Mouse (Mus musculus): ENCODE measurements around the gene Unc13d. TPM values are rescaled to one million over a fixed set of nuclear protein-coding genes. Genes with fewer than 3 reads are reported as not detected.
A peak's percentile ranks its signal among the peaks of the same experiment; 100 is the strongest.
"Not testable (repeated sequence)": the region's sequence is repeated elsewhere in the genome, so short reads cannot be mapped to it uniquely, and the experiment has no call there.

The Unc13d gene
- polyA plus RNA-seq, 1 experiment from 2014 or later, result 7.2 TPM

DNA sequence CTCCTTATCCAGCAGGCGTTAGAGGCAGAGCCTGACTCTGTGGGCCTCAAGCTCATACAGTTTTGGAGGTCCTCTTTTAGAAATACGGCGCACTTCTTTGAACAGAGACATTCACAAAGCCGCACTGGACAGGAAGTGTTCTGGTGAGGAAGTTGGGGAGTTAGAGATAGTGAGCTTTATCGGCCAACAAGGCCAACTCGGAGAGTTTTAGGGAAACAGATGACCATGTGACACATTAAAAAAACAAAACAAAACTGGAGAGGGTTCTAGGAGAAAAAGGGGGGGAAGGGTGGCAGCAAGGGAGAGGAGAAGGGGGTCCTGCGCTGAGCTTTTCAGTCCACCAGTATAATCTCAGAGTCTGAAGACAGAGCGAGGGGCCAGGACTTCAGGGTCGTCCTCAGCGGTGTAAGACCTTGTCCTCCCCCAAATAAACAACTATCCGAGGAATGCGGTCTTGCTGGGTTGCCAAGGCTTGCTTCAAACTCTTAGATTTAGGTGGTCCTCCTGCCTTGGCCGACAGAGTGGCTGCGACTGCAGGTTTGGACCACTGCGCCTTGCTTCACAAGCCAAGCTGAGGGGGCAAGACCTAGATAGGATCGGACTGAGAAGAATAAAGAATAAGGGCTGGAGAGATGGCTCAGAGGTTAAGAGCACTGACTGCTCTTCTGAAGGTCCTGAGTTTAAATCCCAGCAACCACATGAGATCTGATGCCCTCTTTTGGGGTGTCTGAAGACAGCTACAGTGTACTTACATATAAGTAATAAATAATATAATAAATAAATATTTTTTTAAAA, 16.2 kb upstream of the Unc13d start:
- ATAC-seq (ENCODE audit: low read depth), result 0 out of 2 replicates have a peak, but pooled peaks have one; percentile 24
- Histone ChIP-seq H3K4me1 (replicated peaks; ENCODE audit: control insufficient read depth, insufficient read depth, low read length) (peaks cover 7% of the 10 kb centered on the region; the same call in 1 of the 2 replicates), H3K4me3 (ENCODE audit: low read length) (no peak overlapping the region), H3K27ac (ENCODE audit: low read length) (peak overlapping the region; percentile 71), H3K27me3 (ENCODE audit: control insufficient read depth, insufficient read depth, low read depth, low read length) (no peaks in the 10 kb centered on the region), H3K9me3 (ENCODE audit: control insufficient read depth, low read length) (peaks cover 4% of the 10 kb centered on the region), H3K36me3 (ENCODE audit: control insufficient read depth, insufficient read depth, low read length) (no peaks in the 10 kb centered on the region), H3K9ac (ENCODE audit: low read length) (peak overlapping the region; percentile 13; the same call in 1 of the 2 replicates), H3K4me2 (ENCODE audit: low read depth, low read length) (no peak overlapping the region)
- WGBS, result 32% methylated on average over 16 of the region's 16 CpGs

GRCm38 (mm10) chr11:116092959-116093358, 15.2 kb upstream of the Unc13d start:
- not testable (repeated sequence) for H3K4me2 ChIP-seq (ENCODE audit: low read depth, low read length); H3K36me3 ChIP-seq (ENCODE audit: control insufficient read depth, insufficient read depth, low read length); H3K4me3 ChIP-seq (ENCODE audit: low read length); H3K27me3 ChIP-seq (ENCODE audit: control insufficient read depth, insufficient read depth, low read depth, low read length); H3K4me1 ChIP-seq (replicated peaks; ENCODE audit: control insufficient read depth, insufficient read depth, low read length); H3K9me3 ChIP-seq (ENCODE audit: control insufficient read depth, low read length); H3K27ac ChIP-seq (ENCODE audit: low read length); ATAC-seq (ENCODE audit: low read depth); H3K9ac ChIP-seq (ENCODE audit: low read length)
- 88% methylated on average over 6 of the region's 6 CpGs for WGBS

- Histone ChIP-seq H3K4me3 (ENCODE audit: low read length) (no peak overlapping the region), H3K4me1 (replicated peaks; ENCODE audit: control insufficient read depth, insufficient read depth, low read length) (peaks cover 9% of the 10 kb centered on the region), H3K27ac (ENCODE audit: low read length) (no peak overlapping the region), H3K9me3 (ENCODE audit: control insufficient read depth, low read length) (peaks cover 1% of the 10 kb centered on the region; the same call in 1 of the 2 replicates), H3K27me3 (ENCODE audit: control insufficient read depth, insufficient read depth, low read depth, low read length) (no peaks in the 10 kb centered on the region), H3K4me2 (ENCODE audit: low read depth, low read length) (no peak overlapping the region), H3K36me3 (ENCODE audit: control insufficient read depth, insufficient read depth, low read length) (no peaks in the 10 kb centered on the region), H3K9ac (ENCODE audit: low read length) (no peak overlapping the region)
- no peak for ATAC-seq (ENCODE audit: low read depth)
- WGBS, result 87% methylated on average over 6 of the region's 6 CpGs
These were observed 13.8 kb upstream of the Unc13d start for GRCm38 (mm10) chr11:116091591-116091990.

DNA sequence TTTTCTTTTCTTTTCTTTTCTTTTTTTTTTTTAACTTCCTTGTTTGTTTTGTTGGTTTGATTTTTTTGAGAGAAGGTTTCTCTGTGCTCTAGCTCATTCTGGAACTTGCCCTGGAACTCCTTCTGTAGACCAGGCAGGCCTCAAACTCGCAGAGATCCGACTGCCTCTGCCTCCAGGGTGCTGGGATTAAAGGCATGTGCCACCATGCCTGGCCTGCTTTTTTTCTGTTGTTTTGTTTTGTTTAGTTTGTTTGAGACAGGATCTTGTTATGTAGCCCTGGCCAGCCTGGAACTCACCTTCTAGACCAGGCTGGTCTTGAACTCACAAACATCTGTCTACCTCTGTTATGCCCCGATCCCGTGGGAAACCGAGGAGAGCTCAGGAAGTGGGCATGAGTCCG, 11.8 kb upstream of the Unc13d start:
- no peak overlapping the region for H3K9ac ChIP-seq (ENCODE audit: low read length)
- H3K4me2 ChIP-seq (ENCODE audit: low read depth, low read length), result no peak overlapping the region
- no peak overlapping the region for H3K27ac ChIP-seq (ENCODE audit: low read length)
- no peak overlapping the region for H3K4me3 ChIP-seq (ENCODE audit: low read length)
- H3K9me3 ChIP-seq (ENCODE audit: control insufficient read depth, low read length), result no peaks in the 10 kb centered on the region
- no peaks in the 10 kb centered on the region for H3K36me3 ChIP-seq (ENCODE audit: control insufficient read depth, insufficient read depth, low read length)
- ATAC-seq (ENCODE audit: low read depth), result no peak
- 80% methylated on average over 6 of the region's 6 CpGs for WGBS
- H3K4me1 ChIP-seq (replicated peaks; ENCODE audit: control insufficient read depth, insufficient read depth, low read length), result peaks cover 16% of the 10 kb centered on the region
- no peaks in the 10 kb centered on the region for H3K27me3 ChIP-seq (ENCODE audit: control insufficient read depth, insufficient read depth, low read depth, low read length)

- Histone ChIP-seq H3K9ac (ENCODE audit: low read length) (no peak overlapping the region), H3K36me3 (ENCODE audit: control insufficient read depth, insufficient read depth, low read length) (no peaks in the 10 kb centered on the region), H3K9me3 (ENCODE audit: control insufficient read depth, low read length) (no peaks in the 10 kb centered on the region), H3K27ac (ENCODE audit: low read length) (no peak overlapping the region), H3K4me3 (ENCODE audit: low read length) (no peak overlapping the region), H3K27me3 (ENCODE audit: control insufficient read depth, insufficient read depth, low read depth, low read length) (no peaks in the 10 kb centered on the region), H3K4me1 (replicated peaks; ENCODE audit: control insufficient read depth, insufficient read depth, low read length) (peaks cover 13% of the 10 kb centered on the region), H3K4me2 (ENCODE audit: low read depth, low read length) (no peak overlapping the region)
- no peak for ATAC-seq (ENCODE audit: low read depth)
- WGBS, result 65% methylated on average over 11 of the region's 11 CpGs
These were observed 11.1 kb upstream of the Unc13d start for GRCm38 (mm10) chr11:116088741-116089394.

GRCm38 (mm10) chr11:116088188-116088587, 10.4 kb upstream of the Unc13d start:
- Histone ChIP-seq H3K4me1 (replicated peaks; ENCODE audit: control insufficient read depth, insufficient read depth, low read length) (peaks cover 12% of the 10 kb centered on the region), H3K27me3 (ENCODE audit: control insufficient read depth, insufficient read depth, low read depth, low read length) (no peaks in the 10 kb centered on the region), H3K4me3 (ENCODE audit: low read length) (no peak overlapping the region), H3K9ac (ENCODE audit: low read length) (no peak overlapping the region; the same call in 1 of the 2 replicates), H3K36me3 (ENCODE audit: control insufficient read depth, insufficient read depth, low read length) (peaks cover 6% of the 10 kb centered on the region), H3K27ac (ENCODE audit: low read length) (no peak overlapping the region), H3K9me3 (ENCODE audit: control insufficient read depth, low read length) (no peaks in the 10 kb centered on the region), H3K4me2 (ENCODE audit: low read depth, low read length) (peak overlapping the region; percentile 70; the same call in 1 of the 2 replicates)
- WGBS, result 69% methylated on average over 8 of the region's 8 CpGs
- ATAC-seq (ENCODE audit: low read depth), result no peak

- Histone ChIP-seq H3K4me2 (ENCODE audit: low read depth, low read length) (peak overlapping the region; percentile 70), H3K9ac (ENCODE audit: low read length) (peak overlapping the region; percentile 63), H3K4me1 (replicated peaks; ENCODE audit: control insufficient read depth, insufficient read depth, low read length) (peaks cover 12% of the 10 kb centered on the region), H3K9me3 (ENCODE audit: control insufficient read depth, low read length) (no peaks in the 10 kb centered on the region), H3K27ac (ENCODE audit: low read length) (peak overlapping the region; percentile 91), H3K4me3 (ENCODE audit: low read length) (peak overlapping the region; percentile 59), H3K27me3 (ENCODE audit: control insufficient read depth, insufficient read depth, low read depth, low read length) (no peaks in the 10 kb centered on the region), H3K36me3 (ENCODE audit: control insufficient read depth, insufficient read depth, low read length) (peaks cover 10% of the 10 kb centered on the region)
- WGBS, result 2% methylated on average over 31 of the region's 31 CpGs
- ATAC-seq (ENCODE audit: low read depth), result peak; percentile 83
These were observed 9.7 kb upstream of the Unc13d start for GRCm38 (mm10) chr11:116087194-116088130.

GRCm38 (mm10) chr11:116086258-116087193, 8.8 kb upstream of the Unc13d start, which contains the start of gene Wbp2:
Wbp2 (minus strand) TSS chr11:116086995.
- peaks cover 12% of the 10 kb centered on the region for H3K4me1 ChIP-seq (replicated peaks; ENCODE audit: control insufficient read depth, insufficient read depth, low read length)
- WGBS, result 3% methylated on average over 38 of the region's 43 CpGs
- peak within 1 kb of the TSS; percentile 91 for H3K27ac ChIP-seq (ENCODE audit: low read length)
- H3K4me3 ChIP-seq (ENCODE audit: low read length), result peak within 1 kb of the TSS; percentile 59
- H3K36me3 ChIP-seq (ENCODE audit: control insufficient read depth, insufficient read depth, low read length), result peaks cover 19% of the 10 kb centered on the region
- ATAC-seq (ENCODE audit: low read depth), result peak; percentile 98
- peak within 1 kb of the TSS; percentile 63 for H3K9ac ChIP-seq (ENCODE audit: low read length)
- no peaks in the 10 kb centered on the region for H3K9me3 ChIP-seq (ENCODE audit: control insufficient read depth, low read length)
- H3K4me2 ChIP-seq (ENCODE audit: low read depth, low read length), result peak within 1 kb of the TSS; percentile 70
- no peaks in the 10 kb centered on the region for H3K27me3 ChIP-seq (ENCODE audit: control insufficient read depth, insufficient read depth, low read depth, low read length)

All from lung, embryonic 16.5 days (tissue).